Mouse (Mus musculus) embryonic facial prominence, embryonic 14.5 days (tissue): ENCODE results near the gene Gon4l. TPM values are rescaled to one million over a fixed set of nuclear protein-coding genes. Genes with fewer than 3 reads are reported as not detected.
"Not testable (repeated sequence)": the region's sequence is repeated elsewhere in the genome, so short reads cannot be mapped to it uniquely, and the experiment has no call there.

ENCODE experiments used
- ATAC-seq: fragments of 200-750 bp; cut with Nextera tagmentation; 2 replicates; pipeline ENCODE4 v1.8.0; 2017; ENCODE audit warnings: low read depth, moderate number of reproducible peaks, moderate TSS enrichment
- DNase-seq: peaks from one replicate; pipeline ENCODE4 v3.0.0-alpha.2; 2015; ENCODE audit warnings: low spot score
- H3K27ac ChIP-seq: fragments of 300-500 bp; sonication (generic); replicated peaks from 2 replicates; pipeline ENCODE4 v1.5.1; 2014; ENCODE audit warnings: low read depth, mild to moderate bottlenecking, low read length, moderate library complexity
- H3K27me3 ChIP-seq: fragments of 300-500 bp; sonication (generic); replicated peaks from 2 replicates; pipeline ENCODE4 v1.6.1; 2014; ENCODE audit warnings: low read length; ENCODE audit not compliant: control insufficient read depth, insufficient read depth
- H3K36me3 ChIP-seq: fragments of 300-500 bp; sonication (generic); 2 replicates; pipeline ENCODE4 v1.6.1; 2014; ENCODE audit warnings: low read length, mixed read lengths; ENCODE audit not compliant: control insufficient read depth, insufficient read depth
- H3K4me1 ChIP-seq: fragments of 300-500 bp; sonication (generic); 2 replicates; pipeline ENCODE4 v1.6.1; 2014; ENCODE audit warnings: antibody characterized with exemption, low read length; ENCODE audit not compliant: control insufficient read depth, insufficient read depth
- H3K4me2 ChIP-seq: fragments of 300-500 bp; sonication (generic); 2 replicates; pipeline ENCODE4 v1.6.1; 2014; ENCODE audit warnings: low read depth, mild to moderate bottlenecking, low read length, moderate library complexity, mixed read lengths
- H3K4me3 ChIP-seq: fragments of 300-500 bp; sonication (generic); 2 replicates; pipeline ENCODE4 v1.5.1; 2014; ENCODE audit warnings: low read depth, mild to moderate bottlenecking, low read length
- H3K9ac ChIP-seq: fragments of 300-500 bp; sonication (generic); 2 replicates; pipeline ENCODE4 v1.6.1; 2014; ENCODE audit warnings: low read depth, mild to moderate bottlenecking, low read length, moderate library complexity, mixed read lengths
- H3K9me3 ChIP-seq: fragments of 300-500 bp; sonication (generic); 2 replicates; pipeline ENCODE4 v1.6.1; 2016; ENCODE audit warnings: low read length; ENCODE audit not compliant: control insufficient read depth
- WGBS: fragments of 180-500 bp; shearing (Covaris S2); extraction: QIAGEN DNeasy Blood & Tissue Kit; methylation state at CpG from one replicate; pipeline ENCODE4 v1.1.7; 2014; 5-methylcytosine and 5-hydroxymethylcytosine counted together
- polyA plus RNA-seq: library from polyadenylated mRNA; unstranded; fragments of >200 nt; fragmentation: Nextera tagmentation; extraction: Ambion mirVana; gene quantifications from 2 replicates; pipeline ENCODE4 v1.2.1, GENCODE M21; 2014

The Gon4l gene
- polyA plus RNA-seq, 1 experiment from 2014 or later = 11.8 TPM

DNA sequence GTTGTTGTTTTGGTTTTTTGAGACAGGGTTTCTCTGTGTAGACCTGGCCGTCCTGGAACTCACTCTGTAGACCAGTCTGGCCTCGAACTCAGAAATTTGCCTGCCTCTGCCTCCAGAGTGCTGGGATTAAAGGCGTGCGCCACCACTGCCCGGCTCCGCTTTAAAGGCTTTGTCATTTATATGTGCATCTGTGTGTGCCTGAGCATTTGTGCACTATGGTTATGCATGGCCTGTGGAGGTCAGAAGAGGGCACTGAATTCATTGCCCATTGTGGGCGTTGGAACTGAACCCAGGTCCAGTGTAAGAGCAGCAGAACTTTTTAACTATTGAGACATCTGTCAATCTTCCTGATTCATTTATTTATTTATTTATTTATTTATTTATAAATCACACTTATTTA is 58.0 kb downstream of the Gon4l start:
- H3K9ac ChIP-seq, H3K27ac ChIP-seq, DNase-seq, H3K4me2 ChIP-seq, H3K4me3 ChIP-seq, H3K27me3 ChIP-seq, ATAC-seq, H3K4me1 ChIP-seq, H3K9me3 ChIP-seq: not testable (repeated sequence)
- H3K36me3 ChIP-seq = peaks cover 20% of the 10 kb centered on the region; the same call in 1 of the 2 replicates
- 92% methylated on average over 7 of the region's 7 CpGs for WGBS

GRCm38 (mm10) chr3:88904803-88905202 is 69.8 kb downstream of the Gon4l start:
- Histone ChIP-seq H3K27me3 (no peaks in the 10 kb centered on the region), H3K27ac (no peak overlapping the region), H3K4me3 (no peak overlapping the region), H3K36me3 (peaks cover 92% of the 10 kb centered on the region), H3K4me1 (no peaks in the 10 kb centered on the region), H3K9ac (no peak overlapping the region), H3K9me3 (no peaks in the 10 kb centered on the region), H3K4me2 (no peak overlapping the region)
- WGBS = 88% methylated on average over 3 of the region's 3 CpGs
- DNase-seq (no peak), ATAC-seq (no peak)

DNA sequence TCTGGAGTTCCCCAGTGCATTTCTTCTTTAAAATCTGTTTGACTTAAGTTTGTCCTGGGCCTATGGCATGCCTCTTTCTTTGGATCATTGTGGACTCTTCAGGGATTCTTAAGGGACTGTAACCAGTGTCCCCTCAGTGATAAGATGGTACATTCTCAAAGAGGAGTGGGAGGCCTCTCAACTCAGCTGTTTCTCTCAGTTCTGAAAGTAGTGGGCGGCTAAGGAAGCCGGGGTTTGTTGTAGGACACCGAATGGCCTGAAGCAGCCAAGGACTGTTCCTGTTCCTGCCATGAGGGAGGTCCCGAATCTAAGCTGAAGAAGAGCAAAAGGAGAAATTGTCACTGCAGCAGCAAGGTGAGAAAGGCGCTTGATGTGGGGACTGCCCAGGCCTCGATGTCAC is 70.2 kb downstream of the Gon4l start:
- Histone ChIP-seq H3K9ac (no peak overlapping the region), H3K27ac (no peak overlapping the region), H3K27me3 (no peaks in the 10 kb centered on the region), H3K4me3 (no peak overlapping the region), H3K4me1 (no peaks in the 10 kb centered on the region), H3K4me2 (no peak overlapping the region), H3K36me3 (peaks cover 96% of the 10 kb centered on the region), H3K9me3 (no peaks in the 10 kb centered on the region)
- DNase-seq (no peak), ATAC-seq (no peak)
- 87% methylated on average over 6 of the region's 6 CpGs for WGBS

- no peak for ATAC-seq
- Histone ChIP-seq H3K27ac (no peak overlapping the region), H3K9me3 (no peaks in the 10 kb centered on the region), H3K4me2 (no peak overlapping the region), H3K4me1 (no peaks in the 10 kb centered on the region), H3K27me3 (no peaks in the 10 kb centered on the region), H3K4me3 (no peak overlapping the region), H3K36me3 (peaks cover 99% of the 10 kb centered on the region), H3K9ac (no peak overlapping the region)
- 93% methylated on average over 2 of the region's 2 CpGs for whole genome bisulfite sequencing
- no peak for DNase-seq
Measured at GRCm38 (mm10) chr3:88905741-88906140, 70.7 kb downstream of the Gon4l start.

DNA sequence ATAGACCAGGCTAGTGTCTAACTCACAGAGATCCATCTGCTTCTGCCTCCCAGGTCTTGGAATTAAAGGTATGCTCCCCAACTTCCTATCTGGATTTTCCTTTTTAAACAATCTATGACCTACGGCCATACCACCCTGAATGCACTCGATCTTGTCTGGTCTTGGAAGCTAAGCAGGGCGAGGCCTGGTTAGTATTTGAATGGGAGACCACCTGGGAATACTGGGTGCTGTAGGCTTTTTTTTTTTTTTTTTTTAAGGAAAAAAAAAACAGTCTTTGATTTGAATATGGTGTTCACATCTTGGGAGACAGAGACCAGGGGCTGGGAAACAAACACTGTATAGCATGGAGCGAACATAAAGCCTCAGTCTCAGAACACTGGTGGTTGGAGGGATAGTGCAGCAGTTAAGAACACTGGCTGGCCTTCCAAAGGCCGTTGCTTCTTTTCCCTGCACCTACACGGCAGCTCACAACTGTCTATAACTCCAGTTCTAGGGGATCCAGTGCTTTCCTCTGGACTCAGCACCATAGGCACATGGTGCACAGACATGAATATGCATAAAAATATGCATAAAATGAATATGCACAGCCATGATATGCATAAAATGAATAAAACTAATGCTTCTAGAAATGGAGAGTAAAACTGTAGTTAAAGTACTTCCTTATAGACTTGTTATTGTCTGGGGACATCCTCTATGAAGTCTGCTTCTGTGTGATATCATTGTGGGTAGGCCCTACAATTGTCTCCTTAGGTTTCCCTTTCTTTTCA is 71.5 kb downstream of the Gon4l start:
- no peak overlapping the region for H3K4me3 ChIP-seq
- no peak overlapping the region for H3K27ac ChIP-seq
- H3K27me3 ChIP-seq = no peaks in the 10 kb centered on the region
- ATAC-seq = no peak
- no peaks in the 10 kb centered on the region for H3K4me1 ChIP-seq
- WGBS = 89% methylated on average over 6 of the region's 6 CpGs
- no peaks in the 10 kb centered on the region for H3K9me3 ChIP-seq
- H3K4me2 ChIP-seq = no peak overlapping the region
- peaks cover 100% of the 10 kb centered on the region for H3K36me3 ChIP-seq
- no peak overlapping the region for H3K9ac ChIP-seq
- no peak for DNase-seq

DNA sequence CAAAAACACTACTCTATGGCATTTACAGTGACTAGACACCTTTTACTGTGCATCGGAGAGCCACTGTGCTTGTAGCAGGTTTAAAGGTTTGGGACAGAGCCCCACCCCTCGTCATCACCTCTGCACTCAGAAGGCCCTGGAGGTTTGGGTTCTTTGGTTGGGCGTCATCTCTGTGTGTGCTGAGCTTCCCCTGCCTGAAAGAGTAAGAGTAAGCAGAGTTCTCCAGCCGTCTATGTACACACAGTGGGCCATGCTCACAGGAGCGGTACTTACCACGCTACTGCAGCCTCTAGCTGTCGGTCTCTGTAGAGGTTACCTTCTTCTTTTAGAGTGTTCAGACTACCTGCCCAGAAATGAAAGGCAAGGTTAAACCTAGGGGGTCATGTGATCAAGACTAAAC is 77.6 kb downstream of the Gon4l start:
- Histone ChIP-seq H3K4me2 (peak overlapping the region; percentile 73; the same call in 1 of the 2 replicates), H3K36me3 (peaks cover 51% of the 10 kb centered on the region), H3K4me3 (peak overlapping the region; percentile 61; the same call in 1 of the 2 replicates), H3K27ac (no peak overlapping the region), H3K9me3 (no peaks in the 10 kb centered on the region), H3K9ac (no peak overlapping the region), H3K27me3 (no peaks in the 10 kb centered on the region), H3K4me1 (peaks cover 10% of the 10 kb centered on the region)
- no peak for DNase-seq
- 81% methylated on average over 7 of the region's 7 CpGs for WGBS
- no peak for ATAC-seq

GRCm38 (mm10) chr3:88913511-88914383 is 78.7 kb downstream of the Gon4l start, which contains the start of gene Msto1:
Gene Msto1 (minus strand): TSS chr3:88913999.
- no peaks in the 10 kb centered on the region for H3K27me3 ChIP-seq
- H3K27ac ChIP-seq = peak within 1 kb of the TSS; percentile 81
- peaks cover 39% of the 10 kb centered on the region for H3K36me3 ChIP-seq
- peak within 1 kb of the TSS; percentile 72 for H3K9ac ChIP-seq
- ATAC-seq = peak; percentile 98
- H3K4me2 ChIP-seq = peak within 1 kb of the TSS; percentile 73
- H3K9me3 ChIP-seq = no peaks in the 10 kb centered on the region
- peak; percentile 97 for DNase-seq
- peaks cover 10% of the 10 kb centered on the region for H3K4me1 ChIP-seq
- under 1% methylated on average over 49 of the region's 62 CpGs for WGBS
- peak within 1 kb of the TSS; percentile 61 for H3K4me3 ChIP-seq

DNA sequence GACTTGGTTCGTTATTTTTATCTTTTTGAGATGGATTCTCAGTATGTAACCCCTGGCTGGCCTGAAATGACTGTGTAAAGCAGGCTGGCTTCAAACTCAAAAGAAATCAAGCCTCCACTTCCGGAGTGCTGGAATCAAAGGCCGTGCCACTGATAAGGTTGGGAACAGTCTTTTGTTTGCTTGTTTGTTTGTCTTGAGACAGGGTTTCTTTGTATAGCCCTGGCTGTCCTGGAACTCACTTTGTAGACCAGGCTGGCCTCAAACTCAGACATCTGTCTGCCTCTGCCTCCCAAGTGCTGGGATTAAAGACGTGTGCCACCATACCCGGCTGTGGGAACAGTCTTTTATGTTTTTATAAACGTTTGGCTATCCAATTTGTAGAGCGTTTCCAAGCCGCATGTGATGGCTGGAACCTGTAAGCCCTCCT is 79.4 kb downstream of the Gon4l start:
- Histone ChIP-seq H3K4me1 (peaks cover 10% of the 10 kb centered on the region), H3K9ac (peak overlapping the region; percentile 72), H3K36me3 (peaks cover 33% of the 10 kb centered on the region), H3K27me3 (no peaks in the 10 kb centered on the region), H3K4me3 (peak overlapping the region; percentile 61), H3K9me3 (no peaks in the 10 kb centered on the region), H3K27ac (peak overlapping the region; percentile 81), H3K4me2 (peak overlapping the region; percentile 73)
- DNase-seq (no peak), ATAC-seq (no peak)
- WGBS = 34% methylated on average over 8 of the region's 8 CpGs
